Mouse (Mus musculus): ENCODE measurements around the gene Tnfsf13.

Gene Tnfsf13

DNA sequence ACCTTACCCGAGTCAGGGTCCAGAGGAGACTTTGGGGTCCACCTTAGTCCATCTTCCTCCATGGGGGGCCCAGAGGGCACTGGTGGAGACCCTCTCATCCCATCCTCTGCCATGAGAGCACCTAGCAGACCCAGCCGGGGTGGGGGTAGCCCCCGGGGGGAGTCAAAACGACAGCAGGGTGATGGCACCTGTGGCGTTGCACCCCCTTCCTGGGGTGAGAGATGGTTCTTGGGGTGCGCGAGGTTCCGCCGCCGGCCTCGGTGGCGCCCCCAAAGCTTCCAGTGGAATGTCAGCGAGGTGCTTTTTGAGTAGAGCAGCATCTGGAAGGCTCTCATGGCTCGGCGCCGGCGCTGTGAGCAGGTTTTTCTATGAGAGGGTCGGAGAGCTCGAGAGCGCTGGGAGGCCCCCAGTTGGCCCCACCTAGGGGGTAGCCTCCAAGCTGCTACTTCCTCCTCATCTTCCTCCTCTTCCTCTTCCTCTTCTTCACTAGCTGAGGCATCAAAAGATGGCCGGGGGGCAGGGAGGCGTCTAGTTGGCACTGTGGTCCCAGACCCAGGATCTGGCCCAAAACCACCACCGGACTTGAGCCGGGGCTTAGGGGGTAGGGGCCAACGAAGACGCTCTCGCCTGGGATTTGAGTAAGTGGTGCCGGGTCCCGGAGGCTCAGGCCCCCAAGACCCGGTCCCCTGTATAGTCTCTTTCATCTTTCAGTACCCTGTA is 5.3 kb downstream of the Tnfsf13 start:
- no peak for DNase-seq

- no peak for DNase-seq
Observed at GRCm38 (mm10) chr11:69679144-69679543, 6.4 kb downstream of the Tnfsf13 start.

- peak; percentile 99 for DNase-seq
Observed at GRCm38 (mm10) chr11:69672211-69672706, 13.3 kb downstream of the Tnfsf13 start, which contains the start of gene Eif4a1. Gene Eif4a1, minus strand, starts transcription at chr11:69672423.

DNA sequence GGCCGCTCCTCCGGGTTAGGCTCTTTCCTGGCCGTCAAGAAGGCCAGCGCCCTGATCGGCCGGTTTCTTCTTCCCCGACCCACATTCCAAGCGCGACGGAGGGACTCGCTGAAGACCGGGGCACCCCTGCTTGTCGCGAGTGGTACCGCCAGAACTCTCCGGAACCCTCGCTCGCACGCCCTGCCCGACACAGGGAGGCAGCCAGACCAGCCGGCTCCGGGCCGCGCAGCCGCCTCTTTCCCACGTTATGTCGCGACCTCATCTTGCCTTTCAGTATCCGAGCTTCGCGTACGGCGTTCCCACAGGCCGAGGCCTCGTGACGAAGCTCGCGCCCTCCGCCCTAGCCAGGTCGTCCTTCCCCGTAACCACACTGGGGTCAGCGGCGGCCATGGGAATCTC is 13.9 kb downstream of the Tnfsf13 start:
- no peak for DNase-seq

DNA sequence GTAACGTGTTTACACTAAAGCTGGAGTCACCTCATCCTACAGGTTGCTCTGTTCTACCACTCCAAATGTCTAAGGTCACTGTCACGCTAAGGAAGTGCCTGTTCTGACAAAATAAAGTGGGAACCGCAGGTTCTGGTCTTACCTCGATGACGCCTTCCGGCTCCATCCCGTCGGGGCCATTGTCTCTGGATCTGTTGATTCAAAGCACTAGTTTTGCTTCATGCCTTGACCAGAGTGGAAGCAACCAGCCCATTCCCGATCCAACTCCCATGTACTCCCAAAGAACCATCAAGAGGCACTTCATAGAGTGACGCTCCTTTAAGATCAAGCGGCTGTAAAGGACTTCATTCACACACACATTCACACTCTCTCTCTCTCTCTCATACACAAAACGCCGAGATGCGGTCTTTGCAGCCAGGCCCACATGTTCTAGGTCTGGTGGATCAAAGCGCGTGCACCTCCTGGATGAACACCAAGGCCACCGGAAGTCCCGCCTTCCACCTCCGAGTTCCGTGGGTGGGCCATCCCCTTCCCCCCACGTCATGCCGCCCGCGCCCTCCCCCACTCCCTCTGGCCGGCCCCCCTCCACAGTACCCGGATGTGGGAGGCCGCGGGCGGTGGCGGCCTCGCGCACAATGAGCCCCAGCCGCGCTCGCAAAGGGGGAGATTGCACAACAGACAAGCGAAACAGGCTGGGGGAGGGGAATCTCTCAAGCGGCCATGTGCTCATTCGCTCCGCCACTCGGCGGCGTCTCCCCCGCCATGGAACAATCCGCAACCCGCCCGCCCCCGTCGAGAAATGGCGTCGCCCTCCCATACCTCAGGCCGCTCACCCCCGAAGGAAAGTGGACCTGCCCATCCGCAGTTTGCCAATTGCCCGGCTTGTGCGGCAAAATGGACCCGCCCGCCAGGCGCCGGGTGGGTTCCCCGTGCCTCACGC is 14.5 kb downstream of the Tnfsf13 start:
- peak; percentile 90 to 94 for DNase-seq

- no peak for DNase-seq
Observed at GRCm38 (mm10) chr11:69666665-69667005, 18.9 kb downstream of the Tnfsf13 start.

- DNase-seq = peak; percentile 43 to 53
Observed at GRCm38 (mm10) chr11:69665961-69666664, 19.5 kb downstream of the Tnfsf13 start, which contains the start of gene Cd68. Gene Cd68, minus strand, starts transcription at chr11:69666153.

GRCm38 (mm10) chr11:69665457-69665960 is 20.1 kb downstream of the Tnfsf13 start:
- no peak for DNase-seq

- DNase-seq = no peak
Observed at GRCm38 (mm10) chr11:69664841-69665240, 20.7 kb downstream of the Tnfsf13 start.

DNA sequence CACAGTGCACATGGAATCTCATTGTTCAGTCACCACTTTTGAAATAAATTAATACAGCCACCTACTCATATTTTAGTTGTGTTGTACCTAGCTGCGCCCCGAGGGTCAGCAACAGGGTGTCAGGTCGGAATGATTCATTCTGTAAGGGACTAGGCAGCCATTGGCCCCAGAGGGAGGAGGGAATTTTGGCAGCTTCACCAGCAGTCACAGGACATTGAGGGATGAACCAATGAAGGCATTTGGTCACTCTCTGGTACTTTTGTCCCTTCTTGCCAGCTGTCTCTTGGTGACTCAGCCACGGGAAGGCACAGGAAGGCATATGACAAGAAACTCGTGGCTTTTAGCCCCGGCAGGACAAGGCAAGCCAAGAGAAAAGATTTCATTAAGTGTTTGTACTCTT is 21.8 kb downstream of the Tnfsf13 start:
- no peak for DNase-seq

DNA sequence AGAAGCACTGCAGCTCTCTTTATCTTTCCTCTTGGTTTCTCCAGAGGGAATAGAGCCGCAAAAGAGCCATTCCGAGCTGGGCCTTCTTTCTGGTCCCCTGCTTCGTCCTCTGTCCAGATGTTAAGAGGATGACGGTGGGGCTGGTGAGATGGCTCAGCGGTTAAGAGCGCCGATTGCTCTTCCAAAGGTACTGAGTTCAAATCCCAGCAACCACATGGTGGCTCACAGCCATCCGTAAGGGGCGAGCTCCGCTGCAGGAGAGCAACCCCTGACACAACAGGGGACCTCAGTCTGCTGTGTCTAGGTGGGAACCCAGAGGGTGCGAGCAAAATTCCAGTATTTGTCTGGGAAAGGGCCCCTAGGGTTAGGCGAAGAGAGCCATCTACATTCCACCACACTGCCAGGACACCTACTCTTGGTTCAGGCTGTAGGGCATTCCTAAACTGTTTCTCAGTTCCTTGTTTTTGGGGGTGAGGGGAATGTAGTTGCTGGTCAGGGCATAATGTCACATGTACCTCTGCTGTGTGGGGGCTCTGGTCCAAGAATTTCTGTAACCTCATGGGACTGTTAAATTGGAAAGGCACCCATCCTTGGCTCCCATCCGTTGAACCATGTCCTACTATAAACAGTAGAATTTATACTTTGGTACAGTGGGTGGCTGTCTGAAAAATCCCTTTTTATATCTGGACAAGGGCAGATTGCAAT is 22.5 kb downstream of the Tnfsf13 start:
- no peak for DNase-seq

DNA sequence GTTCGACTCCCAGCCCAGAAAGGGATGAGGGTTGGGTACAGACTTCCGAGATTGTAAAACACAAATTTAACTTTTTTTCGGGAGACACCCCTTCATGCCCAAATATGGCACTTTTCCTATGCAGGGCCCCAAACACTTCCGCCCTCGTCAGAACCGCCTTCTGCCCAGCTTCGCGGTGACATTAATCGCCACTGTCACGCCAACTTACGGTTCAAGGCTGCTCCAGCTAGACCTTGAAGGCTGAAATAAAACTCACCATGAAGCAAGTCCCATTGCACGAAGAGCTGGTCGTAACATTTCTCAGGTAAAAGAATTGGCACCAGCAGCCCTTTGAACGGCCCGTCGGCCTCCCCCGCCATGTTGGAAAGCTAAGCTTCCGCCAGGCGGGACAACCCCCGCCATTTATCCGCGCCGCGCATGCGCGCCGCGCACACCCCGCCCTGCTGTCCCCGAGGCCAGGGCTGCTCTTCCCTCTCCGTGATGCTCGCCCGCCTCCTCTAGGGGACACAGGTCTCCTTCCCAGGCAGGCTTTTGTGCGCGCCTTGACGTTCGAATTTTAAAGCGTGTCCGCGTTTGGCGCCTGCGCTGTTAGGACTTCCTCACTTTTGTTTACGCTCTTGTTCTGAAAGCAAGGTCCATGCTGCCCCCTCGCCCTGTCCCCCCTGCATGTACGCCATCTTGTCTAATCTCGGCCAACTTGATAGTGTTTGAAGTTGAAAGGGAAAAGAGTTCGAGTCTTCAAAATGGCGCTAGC is 23.2 kb downstream of the Tnfsf13 start, which contains the start of gene Mpdu1:
Gene Mpdu1 (minus strand): TSS at position 430 of the 754 bp plus-strand sequence.
- peak; percentile 85 to 92 for DNase-seq

GRCm38 (mm10) chr11:69661221-69661881 is 24.2 kb downstream of the Tnfsf13 start:
- no peak for DNase-seq

DNA sequence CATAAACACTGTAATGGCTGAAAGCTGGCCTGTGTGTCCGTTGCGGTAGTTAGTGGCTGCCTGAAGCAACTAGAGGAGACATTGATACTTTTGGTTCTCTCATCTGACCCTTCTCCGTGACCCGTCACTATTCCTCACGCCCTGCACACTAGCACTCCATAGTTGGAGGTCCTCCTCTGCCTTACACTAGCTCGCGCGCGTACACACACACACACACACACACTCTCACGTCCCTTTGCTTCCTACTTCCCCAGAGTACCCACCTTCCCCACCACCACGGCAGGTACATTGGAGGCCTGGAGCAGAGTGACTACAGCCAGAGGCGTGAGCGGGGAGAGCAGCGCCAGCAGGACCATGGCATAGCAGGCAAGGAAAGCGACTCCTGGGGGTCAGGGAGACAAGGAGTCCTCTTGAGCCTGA is 28.1 kb downstream of the Tnfsf13 start:
- DNase-seq = no peak

GRCm38 (mm10) chr11:69656617-69657461 is 28.7 kb downstream of the Tnfsf13 start:
- DNase-seq = peak in 1 of 2 experiments; percentile 52

DNA sequence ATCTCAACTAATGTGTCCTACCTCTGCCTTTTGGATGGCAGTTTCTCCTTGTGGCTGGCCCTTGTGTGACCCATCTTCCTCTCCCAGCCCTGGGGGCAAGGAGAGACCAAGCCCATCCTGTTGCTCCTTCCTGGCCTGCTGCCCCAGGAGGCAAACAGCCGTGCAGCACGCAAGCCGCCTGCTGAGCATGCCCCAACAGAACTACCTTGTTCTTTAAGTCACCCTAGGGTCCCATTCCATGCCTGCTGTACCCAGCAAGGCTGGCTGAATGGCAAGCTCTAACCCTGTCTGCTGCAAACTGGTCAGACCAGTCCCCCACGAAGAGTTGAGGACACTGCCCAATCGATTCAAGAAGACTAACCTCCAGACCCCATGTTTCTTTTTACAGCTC is 29.5 kb downstream of the Tnfsf13 start:
- DNase-seq = no peak

DNA sequence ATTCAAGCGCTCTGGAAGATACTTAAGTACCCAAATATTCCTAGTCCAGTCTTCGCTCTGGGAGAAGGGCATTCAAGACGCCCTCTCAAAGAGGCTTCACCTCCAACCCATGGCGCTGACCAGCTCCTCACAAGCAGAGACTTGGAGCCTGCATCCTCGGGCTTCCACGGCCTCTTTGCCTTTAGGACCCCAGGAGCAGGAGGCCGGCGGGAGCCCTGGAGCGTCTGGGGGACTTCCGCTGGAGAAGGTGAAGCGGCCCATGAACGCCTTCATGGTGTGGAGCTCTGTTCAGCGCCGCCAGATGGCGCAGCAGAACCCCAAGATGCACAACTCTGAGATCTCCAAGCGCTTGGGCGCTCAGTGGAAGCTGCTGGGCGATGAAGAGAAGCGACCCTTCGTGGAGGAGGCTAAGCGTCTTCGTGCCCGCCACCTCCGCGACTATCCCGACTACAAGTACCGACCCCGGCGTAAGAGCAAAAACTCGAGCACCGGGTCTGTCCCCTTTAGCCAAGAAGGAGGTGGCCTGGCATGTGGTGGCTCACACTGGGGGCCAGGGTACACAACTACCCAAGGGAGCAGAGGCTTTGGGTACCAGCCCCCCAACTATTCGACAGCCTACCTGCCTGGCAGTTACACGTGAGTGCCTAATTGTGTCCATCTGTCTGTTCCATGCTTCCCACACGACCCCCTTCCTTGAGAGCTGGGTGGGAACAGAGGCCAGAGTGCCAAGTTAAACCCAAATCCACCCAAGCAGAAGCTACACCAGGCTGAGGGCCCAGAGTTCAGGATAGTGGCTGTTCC is 30.1 kb downstream of the Tnfsf13 start, which contains the start of gene Sox15:
Gene Sox15 (plus strand): TSS at position 51 of the 801 bp plus-strand sequence.
- no peak for DNase-seq

DNA sequence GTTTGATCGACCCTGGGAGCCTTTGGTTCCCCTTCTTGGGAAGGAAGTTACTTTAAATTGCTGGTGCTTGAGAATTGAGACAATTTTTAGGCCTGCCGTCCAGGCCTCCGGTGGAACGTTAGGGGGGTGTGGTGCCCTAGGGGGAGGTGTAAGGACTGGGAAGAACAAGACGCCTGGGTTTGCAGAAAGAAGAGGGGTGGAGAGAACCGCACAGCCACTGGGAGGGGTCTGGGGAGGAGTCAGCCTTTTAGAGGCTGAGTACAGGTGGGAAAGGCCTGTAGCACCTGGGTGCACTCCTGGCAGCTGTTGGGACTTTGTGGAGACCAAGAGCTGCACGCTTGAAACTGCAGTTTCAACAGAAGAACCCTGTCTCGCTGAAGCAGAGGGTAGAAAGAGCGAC is 30.8 kb downstream of the Tnfsf13 start:
- no peak for DNase-seq

- no peak for DNase-seq
Observed at GRCm38 (mm10) chr11:69653399-69653798, 32.2 kb downstream of the Tnfsf13 start.

All from spleen, adult 18-20 months (tissue).